Mouse (Mus musculus): Measurements from ENCODE around the gene Rps12-ps3. TPM values are rescaled to one million over a fixed set of nuclear protein-coding genes. Genes with fewer than 3 reads are reported as not detected.

Gene Rps12-ps3
- total and polyA plus RNA-seq, 3 experiments = 662 to 4,283 TPM; not detected in 1

DNA sequence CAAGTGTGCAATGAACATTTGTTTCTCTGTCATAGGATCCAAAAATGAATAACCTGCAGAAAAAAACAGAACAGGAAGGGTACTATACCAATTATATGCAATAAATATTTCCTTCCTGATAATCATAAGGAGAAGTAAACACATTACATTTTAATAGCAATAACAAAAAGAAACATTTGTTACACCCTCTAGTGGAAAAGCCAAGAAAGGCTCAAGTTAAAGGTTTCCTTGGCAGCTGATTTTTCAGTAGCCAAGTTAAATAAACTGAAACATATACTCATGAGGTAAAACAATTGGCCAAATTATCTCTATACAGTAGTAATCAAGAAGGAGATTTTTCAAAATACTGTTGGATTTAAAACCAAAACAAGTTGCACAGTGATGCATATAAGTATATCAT, 6.8 kb upstream of the Rps12-ps3 start:
- Histone ChIP-seq H3K36me3 (ENCODE audit: control insufficient read depth in 1 of 2, insufficient read depth in 2 of 2, low read length in 2 of 2) (peaks cover 19 to 84% of the 10 kb centered on the region in 2 experiments), H3K27me3 (ENCODE audit: control insufficient read depth in 1 of 2, insufficient read depth in 2 of 2, low read length in 2 of 2) (no peaks in the 10 kb centered on the region), H3K27ac (ENCODE audit: control insufficient read depth, low read depth, low read length) (no peak overlapping the region), H3K4me3 (ENCODE audit: control insufficient read depth in 1 of 2, insufficient read depth in 1 of 2, low read depth in 2 of 2, low read length in 2 of 2) (no peak overlapping the region), H3K9me3 (replicated peaks; ENCODE audit: insufficient read depth, low read length) (no peaks in the 10 kb centered on the region), H3K4me1 (ENCODE audit: control insufficient read depth in 1 of 2, insufficient read depth in 2 of 2, low read length in 2 of 2) (no peaks in the 10 kb centered on the region), H3K79me2 (ENCODE audit: control insufficient read depth, insufficient read depth, low read length, poor library complexity) (peaks cover 50% of the 10 kb centered on the region), H3K9ac (ENCODE audit: control insufficient read depth, low read depth, low read length, poor library complexity, severe bottlenecking) (no peak overlapping the region)
- peak; percentile 52 for DNase-seq (ENCODE audit: low read depth, low spot score)
- peak in 2 of 3 experiments; percentile 40 to 58; a peak in 3 of 6 replicates for TF ChIP-seq CTCF (IDR thresholded peaks at IDR 0.05 in 2 of 3, conservative IDR thresholded peaks at IDR 0.05 in 1 of 3; ENCODE audit: control insufficient read depth in 1 of 3, insufficient read depth in 1 of 3, low read depth in 2 of 3, low read length in 3 of 3, poor library complexity in 1 of 3, severe bottlenecking in 1 of 3)
- no peak for TF ChIP-seq MAX (IDR thresholded peaks at IDR 0.05; ENCODE audit: low read length)
- no peak for TF ChIP-seq MXI1 (IDR thresholded peaks at IDR 0.05; ENCODE audit: low read depth, low read length)
- TF ChIP-seq MYC (IDR thresholded peaks at IDR 0.05; ENCODE audit: low read depth, low read length) = no peak
- no peak for TF ChIP-seq NELFE (IDR thresholded peaks at IDR 0.05; ENCODE audit: low read depth, low read length)
- no peak for TF ChIP-seq MAZ (IDR thresholded peaks at IDR 0.05; ENCODE audit: low read depth, low read length)
- no peak for TF ChIP-seq ZKSCAN1 (IDR thresholded peaks at IDR 0.05; ENCODE audit: low read depth, low read length)
- no peak for TF ChIP-seq ZMIZ1 (IDR thresholded peaks at IDR 0.05; ENCODE audit: low read depth, low read length)
- no peak for TF ChIP-seq ETS1 (IDR thresholded peaks at IDR 0.05; ENCODE audit: low read depth, low read length)
- TF ChIP-seq MEF2A (IDR thresholded peaks at IDR 0.05; ENCODE audit: extremely low read depth, insufficient replicate concordance, low read depth, low read length, poor library complexity, severe bottlenecking) = no peak
- TF ChIP-seq RCOR1 (IDR thresholded peaks at IDR 0.05; ENCODE audit: low read depth, low read length) = no peak
- no peak for TF ChIP-seq USF1 (IDR thresholded peaks at IDR 0.05; ENCODE audit: low read depth, low read length)
- no peak for TF ChIP-seq TBP (IDR thresholded peaks at IDR 0.05; ENCODE audit: low read depth, low read length)
- no peak for TF ChIP-seq ZNF384 (IDR thresholded peaks at IDR 0.05; ENCODE audit: low read depth, low read length)
- TF ChIP-seq MAFK (IDR thresholded peaks at IDR 0.05; ENCODE audit: borderline replicate concordance, low read depth, low read length) = no peak
- no peak for TF ChIP-seq E2F4 (IDR thresholded peaks at IDR 0.05; ENCODE audit: borderline replicate concordance, low read depth, low read length)
- 0 out of 2 replicates have a peak, but pooled peaks have one; percentile 36 for TF ChIP-seq SIN3A (IDR thresholded peaks at IDR 0.05; ENCODE audit: low read length)
- TF ChIP-seq RAD21 (IDR thresholded peaks at IDR 0.05; ENCODE audit: low read depth, low read length) = peak; percentile 33
- TF ChIP-seq ZC3H11A (IDR thresholded peaks at IDR 0.05; ENCODE audit: low read depth, low read length) = no peak
- TF ChIP-seq CHD1 (IDR thresholded peaks at IDR 0.05; ENCODE audit: low read depth, low read length) = no peak
- TF ChIP-seq SMC3 (IDR thresholded peaks at IDR 0.05; ENCODE audit: low read depth, low read length) = peak; percentile 41
- TF ChIP-seq POLR2AphosphoS5 (IDR thresholded peaks at IDR 0.05; ENCODE audit: borderline replicate concordance, low read depth, low read length) = no peak
- no peak for TF ChIP-seq CHD2 (IDR thresholded peaks at IDR 0.05; ENCODE audit: low read length)
- TF ChIP-seq GABPA (IDR thresholded peaks at IDR 0.05; ENCODE audit: low read depth, low read length) = no peak
- TF ChIP-seq TAL1 (IDR thresholded peaks at IDR 0.05; ENCODE audit: low read length) = no peak
- TF ChIP-seq KAT2A (conservative IDR thresholded peaks at IDR 0.05; ENCODE audit: low read depth, low read length) = no peak
- TF ChIP-seq JUND (IDR thresholded peaks at IDR 0.05; ENCODE audit: low read depth, low read length) = no peak; the same call in 1 of the 2 replicates
- no peak for TF ChIP-seq HCFC1 (IDR thresholded peaks at IDR 0.05; ENCODE audit: low read depth, low read length)
- no peak for TF ChIP-seq MYB (IDR thresholded peaks at IDR 0.05; ENCODE audit: low read depth, low read length)
- no peak for TF ChIP-seq TCF12 (IDR thresholded peaks at IDR 0.05; ENCODE audit: low read depth, low read length)
- no peak for TF ChIP-seq EP300 (IDR thresholded peaks at IDR 0.05; ENCODE audit: low read depth in 1 of 2, low read length in 2 of 2)
- TF ChIP-seq GATA1 (IDR thresholded peaks at IDR 0.05; ENCODE audit: low read depth, low read length) = no peak
- no peak for TF ChIP-seq USF2 (IDR thresholded peaks at IDR 0.05; ENCODE audit: borderline replicate concordance in 1 of 2, insufficient read depth in 1 of 2, low read depth in 1 of 2, low read length in 2 of 2)
- 0 out of 2 replicates have a peak, but pooled peaks have one; percentile 11 for TF ChIP-seq BHLHE40 (IDR thresholded peaks at IDR 0.05; ENCODE audit: borderline replicate concordance, low read depth, low read length)
- no peak for TF ChIP-seq UBTF (IDR thresholded peaks at IDR 0.05; ENCODE audit: borderline replicate concordance, insufficient read depth, low read depth, low read length)

All from MEL (cell line).